Comparison of ENCODE assay signal across 10 mouse cellular contexts in genomic region chr9:86676246-86676645, GRCm38 (mm10).
"Had no signal": no experiment of that assay in that cellular context is flagged by ENCODE, and none has a peak within 500 bp of the region (broad histone marks: within the 10 kb centered on the region; RNA-seq: fewer than 3 reads in every experiment).

No protein-coding gene starts in this region.

- DNase-seq: forebrain, postnatal 0 days; heart, postnatal 14 days; heart, postnatal 36 days; kidney, adult 2 months; kidney, adult 9 months; kidney, postnatal 14 days; kidney, postnatal 36 days; layer of hippocampus, adult 9-11 months; layer of hippocampus, postnatal 36 days; left cerebral cortex, postnatal 4 days had no signal
